Mouse (Mus musculus) cortical plate, adult 2 months (tissue): ENCODE results near the gene Yeats4.
"Not testable (repeated sequence)": the region's sequence is repeated elsewhere in the genome, so short reads cannot be mapped to it uniquely, and the experiment has no call there.

Experiments
- CTCF ChIP-seq: fragments of 200-500 bp; IDR thresholded peaks from 2 replicates; pipeline ENCODE4 v1.5.1; 2011; ENCODE audit warnings: mild to moderate bottlenecking, control low read depth, low read length; ENCODE audit not compliant: insufficient read depth; ENCODE audit errors: extremely low read depth
- POLR2A ChIP-seq: fragments of 200-500 bp; IDR thresholded peaks from 2 replicates; pipeline ENCODE4 v1.6.1; 2011; ENCODE audit warnings: mild to moderate bottlenecking, low read length, control low read depth; ENCODE audit not compliant: insufficient read depth; ENCODE audit errors: extremely low read depth

- not testable (repeated sequence) for TF ChIP-seq CTCF, POLR2A
Measured at GRCm38 (mm10) chr10:117208787-117209186, 15.5 kb downstream of the Yeats4 start.
